Mouse (Mus musculus): ENCODE measurements around the gene Jtb. TPM values are rescaled to one million over a fixed set of nuclear protein-coding genes. Genes with fewer than 3 reads are reported as not detected.

Gene Jtb
- polyA plus RNA-seq (2012; rRNA removed) = 55.7 and 58.3 TPM in 2 replicates

GRCm38 (mm10) chr3:90231507-90232333 is at the start of gene Jtb:
Jtb (plus strand) TSS chr3:90231597.

GRCm38 (mm10) chr3:90213377-90213866 is 18.0 kb upstream of the Jtb start, which contains the start of the genes Rps27 and Rab13:
Rps27 (minus strand) TSS chr3:90213651.
Rab13 (plus strand) TSS chr3:90213695.

GRCm38 (mm10) chr3:90242984-90243775 is 11.8 kb downstream of the Jtb start, which contains the start of gene Creb3l4:
Creb3l4 (minus strand) TSS chr3:90243512.

GRCm38 (mm10) chr3:90247960-90248745 is 16.8 kb downstream of the Jtb start, which contains the start of gene Slc39a1:
Slc39a1 (plus strand) TSS chr3:90248172.

GRCm38 (mm10) chr3:90253653-90254418 is 22.4 kb downstream of the Jtb start, which contains the start of gene Crtc2:
Crtc2 (plus strand) TSS chr3:90254163.

GRCm38 (mm10) chr3:90265034-90265931 is 33.9 kb downstream of the Jtb start, which contains the start of gene Dennd4b:
Dennd4b (plus strand) TSS chr3:90265185.

Other genes starting within 250 kb of the Jtb start
- gene Hax1, start 232.8 kb upstream of the Jtb start, polyA plus RNA-seq (2012; rRNA removed) = 146 and 396 TPM in 2 replicates
- 91.0 and 120 TPM in 2 replicates for gene 4933434E20Rik, start 180.0 kb upstream of the Jtb start, polyA plus RNA-seq (2012; rRNA removed)
- 111 and 173 TPM in 2 replicates for gene Ubap2l, start 179.0 kb upstream of the Jtb start, polyA plus RNA-seq (2012; rRNA removed)
- gene Tpm3, start 158.9 kb upstream of the Jtb start, polyA plus RNA-seq (2012; rRNA removed) = 273 and 485 TPM in 2 replicates
- 2.3 and 3.0 TPM in 2 replicates for gene Nup210l, start 127.5 kb upstream of the Jtb start, polyA plus RNA-seq (2012; rRNA removed)
- gene Rps27, start 17.9 kb upstream of the Jtb start, polyA plus RNA-seq (2012; rRNA removed) = 1,490 and 2,994 TPM in 2 replicates
- gene Rab13, start 17.9 kb upstream of the Jtb start, polyA plus RNA-seq (2012; rRNA removed) = 30.1 and 40.6 TPM in 2 replicates
- gene Creb3l4, start 11.9 kb downstream of the Jtb start, polyA plus RNA-seq (2012; rRNA removed) = 2.4 and 3.6 TPM in 2 replicates
- gene Slc39a1, start 16.6 kb downstream of the Jtb start, polyA plus RNA-seq (2012; rRNA removed) = 27.3 and 38.8 TPM in 2 replicates
- gene Crtc2, start 22.6 kb downstream of the Jtb start, polyA plus RNA-seq (2012; rRNA removed) = 37.2 and 54.6 TPM in 2 replicates
- gene Dennd4b, start 33.6 kb downstream of the Jtb start, polyA plus RNA-seq (2012; rRNA removed) = 17.1 and 20.7 TPM in 2 replicates
- gene Gatad2b, start 61.6 kb downstream of the Jtb start, polyA plus RNA-seq (2012; rRNA removed) = 22.4 and 37.6 TPM in 2 replicates
- gene Slc27a3, start 158.3 kb downstream of the Jtb start, polyA plus RNA-seq (2012; rRNA removed) = 29.9 and 31.1 TPM in 2 replicates
- 48.4 and 57.9 TPM in 2 replicates for gene Ints3, start 202.0 kb downstream of the Jtb start, polyA plus RNA-seq (2012; rRNA removed)
- gene Npr1, start 234.3 kb downstream of the Jtb start, polyA plus RNA-seq (2012; rRNA removed) = 6.0 and 11.9 TPM in 2 replicates
- 245 and 276 TPM in 2 replicates for gene Ilf2, start 244.5 kb downstream of the Jtb start, polyA plus RNA-seq (2012; rRNA removed)

Data from central nervous system, embryonic 11.5 days (tissue).